Mouse (Mus musculus) kidney, postnatal 0 days (tissue): ENCODE measurements around the gene Mxra8. TPM values are rescaled to one million over a fixed set of nuclear protein-coding genes. Genes with fewer than 3 reads are reported as not detected.
A peak's percentile ranks its signal among the peaks of the same experiment; 100 is the strongest.

Source experiments
- ATAC-seq: fragments of 200-750 bp; cut with Nextera tagmentation; replicated peaks from 2 replicates; pipeline ENCODE4 v1.8.0; 2017; ENCODE audit warnings: low read depth, moderate number of reproducible peaks, moderate TSS enrichment, moderate library complexity; ENCODE audit not compliant: low FRiP score
- DNase-seq: peaks from one replicate; pipeline ENCODE4 v3.0.0-alpha.2; 2016; ENCODE audit warnings: low spot score
- H3K27ac ChIP-seq: fragments of 300-500 bp; sonication (generic); 2 replicates; pipeline ENCODE4 v1.5.1; 2014; ENCODE audit warnings: mild to moderate bottlenecking
- H3K27me3 ChIP-seq: fragments of 300-500 bp; sonication (generic); 2 replicates; pipeline ENCODE4 v1.6.1; 2014; ENCODE audit warnings: low read length, mixed read lengths; ENCODE audit not compliant: insufficient read depth
- H3K36me3 ChIP-seq: fragments of 300-500 bp; sonication (generic); 2 replicates; pipeline ENCODE4 v1.6.1; 2014; ENCODE audit warnings: low read length, mixed read lengths; ENCODE audit not compliant: insufficient read depth
- H3K4me1 ChIP-seq: fragments of 300-500 bp; sonication (generic); replicated peaks from 2 replicates; pipeline ENCODE4 v1.6.1; 2014; ENCODE audit warnings: antibody characterized with exemption, low read length, mixed read lengths; ENCODE audit not compliant: insufficient read depth
- H3K4me2 ChIP-seq: fragments of 300-500 bp; sonication (generic); 2 replicates; pipeline ENCODE4 v1.6.1; 2014; ENCODE audit warnings: mild to moderate bottlenecking, low read length, moderate library complexity, mixed read lengths
- H3K4me3 ChIP-seq: fragments of 300-500 bp; sonication (generic); replicated peaks from 2 replicates; pipeline ENCODE4 v1.5.1; 2014; ENCODE audit warnings: low read depth, low read length
- H3K9ac ChIP-seq: fragments of 300-500 bp; sonication (generic); 2 replicates; pipeline ENCODE4 v1.6.1; 2014; ENCODE audit warnings: low read depth, low read length
- H3K9me3 ChIP-seq: fragments of 300-500 bp; sonication (generic); replicated peaks from 2 replicates; pipeline ENCODE4 v1.6.1; 2016; ENCODE audit warnings: low read length, inconsistent platforms, mixed read lengths
- CTCF ChIP-seq: IDR thresholded peaks from 2 replicates; pipeline ENCODE4 v1.5.1; 2016; ENCODE audit warnings: antibody characterized with exemption, low read depth, mild to moderate bottlenecking, moderate library complexity
- WGBS: fragments of 180-500 bp; shearing (Covaris S2); extraction: QIAGEN DNeasy Blood & Tissue Kit; methylation state at CpG from one replicate; pipeline ENCODE4 v1.1.7; 2014; 5-methylcytosine and 5-hydroxymethylcytosine counted together
- polyA plus RNA-seq: library from polyadenylated mRNA; unstranded; fragments of >200 nt; fragmentation: Nextera tagmentation; extraction: Ambion mirVana; gene quantifications from 2 replicates; pipeline ENCODE4 v1.2.1, GENCODE M21; 2015

Gene Mxra8
- polyA plus RNA-seq, 1 experiment from 2014 or later, result 100 TPM

DNA sequence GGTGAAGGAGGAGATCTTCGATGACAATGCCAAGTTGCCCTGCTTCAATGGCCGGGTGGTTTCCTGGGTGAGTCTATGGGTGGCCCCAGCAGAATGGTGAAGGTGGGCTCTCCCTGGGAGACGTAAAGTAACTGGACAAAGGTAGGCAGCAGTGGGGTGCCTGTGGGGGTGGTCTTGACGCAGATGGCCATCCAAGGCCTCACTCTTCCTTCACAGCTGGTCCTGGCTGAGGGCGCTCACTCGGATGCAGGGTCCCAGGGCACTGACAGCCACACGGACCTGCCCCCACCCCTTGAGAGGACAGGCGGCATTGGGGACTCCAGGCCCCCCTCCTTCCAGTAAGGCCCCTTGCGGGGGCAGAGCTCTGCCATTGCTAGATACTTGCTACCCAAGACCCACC is 13.9 kb downstream of the Mxra8 start:
- ATAC-seq, result no peak
- no peak overlapping the region for H3K4me2 ChIP-seq
- H3K4me1 ChIP-seq, result peaks cover 6% of the 10 kb centered on the region
- H3K27me3 ChIP-seq, result no peaks in the 10 kb centered on the region
- no peak for TF ChIP-seq CTCF
- no peak for DNase-seq
- WGBS, result 91% methylated on average over 9 of the region's 9 CpGs
- no peak overlapping the region for H3K27ac ChIP-seq
- no peaks in the 10 kb centered on the region for H3K9me3 ChIP-seq
- no peak overlapping the region for H3K9ac ChIP-seq
- peaks cover 48% of the 10 kb centered on the region for H3K36me3 ChIP-seq
- no peak overlapping the region for H3K4me3 ChIP-seq

DNA sequence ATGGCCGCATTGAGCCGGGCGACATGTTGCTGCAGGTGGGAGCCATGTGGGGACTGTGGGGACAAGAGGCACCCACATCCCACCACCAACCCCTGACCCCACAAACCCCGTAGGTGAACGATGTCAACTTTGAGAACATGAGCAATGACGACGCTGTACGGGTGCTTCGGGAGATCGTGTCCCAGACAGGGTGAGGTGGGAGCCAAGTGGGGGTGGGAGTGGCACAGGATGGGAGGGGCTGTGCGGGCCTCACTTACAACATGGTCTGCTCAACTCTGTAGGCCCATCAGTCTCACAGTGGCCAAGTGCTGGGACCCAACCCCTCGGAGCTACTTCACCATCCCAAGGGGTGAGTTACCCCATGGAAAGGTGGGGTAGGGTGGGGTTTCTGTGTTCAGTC is 15.5 kb downstream of the Mxra8 start:
- no peaks in the 10 kb centered on the region for H3K9me3 ChIP-seq
- H3K27ac ChIP-seq, result no peak overlapping the region
- H3K4me2 ChIP-seq, result no peak overlapping the region
- no peaks in the 10 kb centered on the region for H3K27me3 ChIP-seq
- TF ChIP-seq CTCF, result no peak
- no peak for DNase-seq
- no peak for ATAC-seq
- H3K4me3 ChIP-seq, result no peak overlapping the region
- H3K4me1 ChIP-seq, result no peaks in the 10 kb centered on the region; the same call in 1 of the 2 replicates
- no peak overlapping the region for H3K9ac ChIP-seq
- H3K36me3 ChIP-seq, result peaks cover 51% of the 10 kb centered on the region
- 96% methylated on average over 12 of the region's 12 CpGs for WGBS

DNA sequence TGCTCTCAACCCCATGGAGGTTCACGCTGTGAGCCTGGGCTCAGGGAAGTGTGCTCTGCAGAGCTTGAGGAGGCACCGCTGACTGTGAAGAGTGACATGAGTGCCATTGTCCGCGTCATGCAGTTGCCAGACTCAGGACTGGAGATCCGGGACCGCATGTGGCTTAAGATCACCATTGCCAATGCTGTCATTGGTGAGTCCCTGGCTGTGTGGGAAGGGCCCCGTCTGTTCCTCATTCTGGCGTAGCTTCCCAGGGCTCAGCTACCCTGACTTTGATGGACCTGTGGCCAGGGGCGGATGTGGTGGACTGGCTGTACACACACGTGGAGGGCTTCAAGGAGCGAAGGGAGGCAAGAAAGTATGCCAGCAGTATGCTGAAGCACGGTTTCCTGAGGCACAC is 16.6 kb downstream of the Mxra8 start:
- TF ChIP-seq CTCF, result no peak
- H3K27me3 ChIP-seq, result no peaks in the 10 kb centered on the region
- ATAC-seq, result no peak
- H3K9me3 ChIP-seq, result no peaks in the 10 kb centered on the region
- no peak overlapping the region for H3K4me3 ChIP-seq
- no peaks in the 10 kb centered on the region; the same call in 1 of the 2 replicates for H3K4me1 ChIP-seq
- no peak overlapping the region for H3K9ac ChIP-seq
- H3K36me3 ChIP-seq, result peaks cover 53% of the 10 kb centered on the region
- H3K27ac ChIP-seq, result no peak overlapping the region
- WGBS, result 90% methylated on average over 12 of the region's 12 CpGs
- no peak overlapping the region for H3K4me2 ChIP-seq
- no peak for DNase-seq

DNA sequence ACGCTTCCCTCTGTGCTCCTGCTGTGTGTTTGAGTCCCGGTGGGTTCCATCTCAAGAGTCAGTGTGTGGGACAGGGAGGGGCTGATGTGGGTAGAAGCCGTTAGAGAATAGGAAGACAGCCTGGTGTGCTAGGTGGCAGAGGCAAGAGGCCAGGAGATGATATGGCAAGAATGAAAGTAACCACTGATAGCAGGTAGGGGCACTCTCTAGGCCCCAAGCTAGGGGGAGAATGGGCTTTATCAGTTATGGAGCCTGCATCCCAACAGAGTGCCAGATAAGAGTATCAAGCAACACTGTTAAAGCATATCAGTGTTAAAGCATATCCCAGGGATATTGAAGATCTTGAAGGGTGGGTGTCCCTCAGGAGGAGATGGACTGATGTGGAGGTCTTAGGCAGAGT is 17.4 kb downstream of the Mxra8 start:
- H3K4me3 ChIP-seq, result no peak overlapping the region
- ATAC-seq (no peak), DNase-seq (no peak)
- H3K9ac ChIP-seq, result no peak overlapping the region
- H3K4me1 ChIP-seq, result no peaks in the 10 kb centered on the region
- no peak for TF ChIP-seq CTCF
- H3K4me2 ChIP-seq, result no peak overlapping the region
- WGBS, result 77% methylated on average over 3 of the region's 3 CpGs
- H3K27ac ChIP-seq, result no peak overlapping the region
- peaks cover 54% of the 10 kb centered on the region for H3K36me3 ChIP-seq
- no peaks in the 10 kb centered on the region for H3K27me3 ChIP-seq
- H3K9me3 ChIP-seq, result no peaks in the 10 kb centered on the region

DNA sequence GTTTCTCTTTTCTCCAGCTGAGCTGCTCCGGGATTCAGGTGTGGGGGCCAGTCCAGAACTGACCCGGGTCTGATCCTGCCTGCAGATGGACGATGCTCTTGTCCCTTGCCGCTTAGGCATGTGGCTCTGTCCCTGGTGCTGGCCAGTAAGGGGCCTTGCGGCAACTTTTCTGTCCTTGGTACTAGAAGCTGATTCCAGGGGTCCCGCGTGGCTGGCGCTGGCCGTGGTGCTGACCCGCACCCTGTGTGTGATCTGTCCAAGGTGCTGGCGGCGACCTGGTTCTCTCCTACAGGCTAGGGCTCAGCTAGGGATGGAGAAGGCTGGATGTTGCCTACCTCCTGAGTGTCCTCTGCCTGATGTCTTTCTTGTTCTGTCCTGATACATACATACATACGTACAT is 19.8 kb downstream of the Mxra8 start:
- H3K4me3 ChIP-seq, result no peak overlapping the region
- no peak overlapping the region for H3K9ac ChIP-seq
- ATAC-seq (peak; percentile 29; the same call in 1 of the 2 replicates), DNase-seq (peak; percentile 89)
- H3K36me3 ChIP-seq, result peaks cover 46% of the 10 kb centered on the region
- no peak overlapping the region for H3K27ac ChIP-seq
- no peaks in the 10 kb centered on the region for H3K4me1 ChIP-seq
- WGBS, result 13% methylated on average over 13 of the region's 13 CpGs
- TF ChIP-seq CTCF, result no peak; the same call in 1 of the 2 replicates
- H3K9me3 ChIP-seq, result no peaks in the 10 kb centered on the region
- no peak overlapping the region for H3K4me2 ChIP-seq
- no peaks in the 10 kb centered on the region for H3K27me3 ChIP-seq

DNA sequence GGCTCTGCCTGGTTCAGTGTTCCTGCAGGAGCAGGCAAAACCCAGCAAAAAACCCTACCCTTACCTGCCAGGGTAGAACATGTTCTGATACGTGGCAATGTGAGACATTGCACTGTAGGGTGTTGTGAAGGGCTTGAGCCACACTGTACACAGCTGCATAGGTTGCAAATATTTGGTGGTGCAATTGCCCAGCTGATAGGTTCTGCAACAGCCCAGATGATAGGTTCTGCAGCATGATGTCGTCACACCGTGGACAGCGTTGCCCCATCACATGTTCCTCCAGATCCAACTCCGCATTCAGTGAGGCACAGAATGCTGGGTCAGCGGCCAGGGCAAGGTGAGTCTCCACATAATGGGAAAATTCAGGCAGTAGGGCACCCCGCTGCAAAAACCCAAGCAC is 22.3 kb downstream of the Mxra8 start:
- no peak for DNase-seq
- no peaks in the 10 kb centered on the region for H3K9me3 ChIP-seq
- H3K4me2 ChIP-seq, result no peak overlapping the region
- H3K36me3 ChIP-seq, result peaks cover 28% of the 10 kb centered on the region
- no peak for ATAC-seq
- WGBS, result 90% methylated on average over 7 of the region's 7 CpGs
- TF ChIP-seq CTCF, result no peak
- H3K27me3 ChIP-seq, result no peaks in the 10 kb centered on the region
- no peak overlapping the region for H3K9ac ChIP-seq
- H3K27ac ChIP-seq, result no peak overlapping the region
- H3K4me3 ChIP-seq, result no peak overlapping the region
- H3K4me1 ChIP-seq, result no peaks in the 10 kb centered on the region

DNA sequence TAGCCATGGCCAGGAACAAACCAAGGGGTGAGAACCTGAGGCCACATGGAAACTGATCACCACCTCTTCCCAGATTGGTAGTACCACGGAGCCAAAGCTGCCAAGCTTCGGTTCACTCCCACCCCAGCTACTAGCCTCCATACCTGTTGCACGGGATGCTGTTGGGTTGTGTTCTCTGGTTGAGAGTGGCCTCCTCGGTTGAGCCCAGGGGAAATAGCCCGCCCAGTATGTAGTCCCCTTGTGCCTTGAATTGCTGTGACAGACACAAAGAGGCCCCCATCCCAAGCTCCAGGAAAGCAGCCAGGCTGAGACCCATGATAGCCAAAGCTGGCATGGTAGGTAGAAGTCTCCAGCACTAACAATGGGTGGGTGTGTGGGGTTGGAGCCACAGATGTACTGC is 23.5 kb downstream of the Mxra8 start, which contains the start of gene Tas1r3:
Tas1r3 (minus strand) TSS at position 362 of the 400 bp plus-strand sequence.
- TF ChIP-seq CTCF, result no peak
- Histone ChIP-seq H3K9ac (no peak within 1 kb of the TSS), H3K9me3 (no peaks in the 10 kb centered on the region), H3K4me2 (no peak within 1 kb of the TSS), H3K27me3 (no peaks in the 10 kb centered on the region), H3K27ac (no peak within 1 kb of the TSS), H3K36me3 (peaks cover 18% of the 10 kb centered on the region), H3K4me1 (no peaks in the 10 kb centered on the region), H3K4me3 (no peak within 1 kb of the TSS)
- DNase-seq, result no peak
- ATAC-seq, result no peak
- WGBS, result 80% methylated on average over 5 of the region's 5 CpGs
